Mouse (Mus musculus): ENCODE measurements around the gene Hcrt.

The Hcrt gene

DNA sequence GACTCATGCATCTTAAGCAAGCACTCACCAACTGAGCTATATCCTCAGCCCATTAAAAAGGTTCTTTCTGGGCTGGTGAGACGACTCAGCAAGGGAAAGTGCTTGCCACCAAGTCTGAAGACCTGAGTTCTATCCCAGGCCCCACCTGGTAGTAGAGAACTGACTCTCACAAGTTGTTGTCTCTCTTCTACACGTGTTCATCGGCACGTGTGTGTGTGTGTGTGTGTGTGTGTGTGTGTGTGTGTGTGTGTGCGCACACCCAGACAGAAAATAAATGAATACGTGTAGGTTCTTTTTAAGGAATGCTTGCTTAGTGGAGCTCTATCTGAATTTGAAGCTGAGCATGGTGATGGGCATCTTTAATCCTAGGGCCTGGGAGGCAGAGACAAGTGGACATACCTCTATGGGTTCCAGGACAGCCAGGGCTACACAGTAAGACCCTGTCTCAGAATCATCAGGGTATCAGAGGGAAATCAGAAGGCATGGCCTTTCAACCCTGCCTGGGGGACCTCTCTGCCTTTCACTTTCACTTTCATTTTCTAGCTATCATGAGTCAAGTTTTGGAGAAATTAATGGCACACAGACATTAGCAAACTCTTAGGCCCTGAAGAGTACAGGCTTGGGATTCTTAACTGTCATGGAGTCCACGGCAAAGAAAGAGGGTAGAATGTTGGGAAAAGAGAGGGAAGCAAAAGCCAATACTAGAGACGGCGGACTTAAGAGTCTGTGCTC is 27.4 kb downstream of the Hcrt start:
- no peak for DNase-seq

DNA sequence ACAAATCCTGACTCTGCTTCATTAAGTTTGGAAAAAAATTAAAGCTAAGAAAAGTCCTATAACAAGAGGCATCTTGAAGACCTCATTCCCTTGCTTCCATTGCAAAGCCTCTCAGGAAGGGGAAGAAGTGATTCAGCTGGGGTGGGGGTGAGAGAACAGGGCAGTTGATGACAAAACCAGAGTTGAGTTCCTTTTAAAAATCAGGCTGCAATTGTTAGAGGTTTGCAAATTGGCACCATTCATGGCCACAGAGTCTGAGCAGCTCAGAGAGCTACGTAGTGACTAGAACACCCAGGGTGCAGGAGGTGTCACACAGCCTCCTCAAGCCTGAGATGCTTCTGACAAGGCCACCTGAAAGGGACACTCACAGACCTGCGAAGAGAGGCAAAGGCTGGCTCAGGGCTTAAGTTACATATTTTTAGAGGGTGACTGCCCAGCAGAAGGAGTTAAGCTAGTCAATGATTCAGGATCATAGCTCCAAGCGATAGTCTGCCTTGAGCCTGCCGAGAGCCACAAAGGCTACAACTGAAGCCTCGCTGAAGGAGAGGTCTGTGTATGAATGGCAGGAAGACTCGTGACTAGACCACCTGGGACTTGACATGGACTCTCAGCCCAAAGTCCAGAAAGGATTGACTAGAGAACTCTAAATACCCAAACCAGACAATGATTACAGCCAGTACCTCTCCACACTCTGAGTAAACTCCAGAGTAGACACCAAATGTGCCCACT is 32.1 kb downstream of the Hcrt start:
- no peak for DNase-seq

- no peak for DNase-seq
These were observed 32.8 kb downstream of the Hcrt start for GRCm38 (mm10) chr11:100729976-100730375.

DNA sequence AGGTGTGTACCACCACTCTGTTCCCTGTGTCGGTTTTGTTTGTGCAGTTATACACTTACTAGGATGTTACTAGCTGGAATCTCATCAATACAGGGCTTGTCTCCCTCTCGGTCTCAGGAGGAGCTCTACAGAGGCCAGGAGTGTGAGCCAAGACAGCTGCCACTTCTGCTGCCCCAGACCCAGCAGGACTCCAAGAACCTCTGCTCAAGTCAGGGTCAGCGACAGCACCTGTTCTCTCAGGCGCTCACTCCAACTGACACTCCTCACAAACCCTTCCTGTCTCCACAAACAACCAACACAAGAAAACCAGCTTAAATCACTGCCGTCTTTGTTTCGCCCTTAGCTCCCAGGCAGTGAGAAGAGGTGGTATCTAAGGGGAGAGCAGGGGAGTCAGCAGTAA is 34.1 kb downstream of the Hcrt start:
- no peak for DNase-seq

DNA sequence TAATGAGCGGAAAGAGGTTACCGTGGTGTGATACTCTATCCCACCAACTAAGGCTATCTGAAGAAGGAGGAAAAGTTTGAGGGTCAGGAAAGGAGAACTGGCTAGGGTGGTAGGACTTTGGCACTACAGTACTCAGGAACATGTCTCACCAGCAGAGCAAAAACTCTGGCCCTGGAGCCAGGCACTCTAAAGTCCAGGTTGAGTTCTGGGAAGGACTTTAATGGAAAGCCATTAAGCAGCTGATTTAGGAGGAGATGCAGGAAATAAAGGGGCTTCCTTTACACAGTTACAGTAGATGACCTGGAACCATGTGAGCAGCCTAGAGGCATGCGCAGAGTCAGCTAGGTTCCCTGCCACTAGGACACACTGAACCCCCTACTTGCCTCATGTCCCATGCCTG is 35.5 kb downstream of the Hcrt start:
- no peak for DNase-seq

DNA sequence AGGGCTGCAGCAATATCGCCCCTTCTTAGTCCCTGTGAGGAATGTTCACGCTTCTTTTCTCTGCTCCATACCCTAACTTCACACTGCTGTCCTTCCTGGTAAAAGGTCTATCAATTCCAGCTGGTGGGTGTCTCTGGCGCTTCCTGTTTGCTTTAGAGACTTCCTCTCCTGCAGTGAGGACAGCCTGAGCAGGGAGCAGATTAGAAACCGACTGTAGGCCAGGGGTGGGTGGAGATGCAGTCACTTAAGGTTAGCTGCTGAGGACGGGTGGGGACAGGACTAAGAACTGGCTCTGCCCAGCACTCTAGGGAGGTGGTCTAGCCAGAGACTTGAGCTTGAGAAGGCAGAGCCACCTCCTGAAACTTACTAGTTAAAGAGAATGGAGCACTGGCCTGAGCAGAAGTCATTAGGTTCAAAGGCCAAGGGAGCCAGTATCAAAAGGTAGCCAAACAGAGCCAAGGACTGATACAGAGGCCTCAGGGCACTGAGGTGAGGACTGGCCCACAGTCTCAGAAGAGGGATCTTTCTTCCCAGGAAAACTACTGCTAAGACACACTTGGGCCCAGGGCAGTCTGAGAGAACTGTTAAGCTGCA is 37.7 kb downstream of the Hcrt start:
- DNase-seq, result no peak

- DNase-seq, result no peak
These were observed 40.2 kb downstream of the Hcrt start for GRCm38 (mm10) chr11:100722493-100723028.

DNA sequence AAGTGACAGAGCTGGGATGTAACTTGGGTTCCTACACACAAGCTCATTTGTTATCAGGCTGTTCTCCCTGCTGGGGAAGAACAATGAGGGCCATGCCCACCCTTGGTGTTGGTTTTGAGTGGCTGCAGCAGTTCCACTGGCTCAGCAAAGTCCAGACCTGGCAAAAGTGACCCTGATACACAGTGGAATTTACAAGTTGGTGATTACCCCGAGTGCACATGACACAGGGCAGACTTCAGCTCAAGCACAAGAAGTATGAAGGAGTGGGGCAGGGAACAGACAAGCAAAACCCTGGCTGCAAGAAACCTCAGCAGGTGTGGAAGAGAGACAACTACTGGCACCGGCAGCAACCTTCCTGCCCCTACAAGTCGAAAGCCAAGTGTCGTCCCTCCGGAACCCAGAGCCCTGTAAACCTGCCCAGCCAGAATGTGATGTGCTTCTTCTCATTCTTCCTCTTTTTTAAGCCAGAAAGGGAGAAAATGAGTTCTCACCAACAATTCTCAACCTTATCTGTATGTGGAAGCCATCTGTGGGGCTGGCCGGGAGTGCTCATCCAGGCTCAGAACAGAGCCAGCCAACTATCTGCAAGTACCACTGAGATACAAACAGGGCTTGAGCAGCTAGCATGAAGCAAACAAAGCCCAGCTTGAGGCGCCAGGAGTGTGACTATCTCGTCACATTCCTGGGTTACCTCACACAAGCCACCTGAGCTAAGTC is 40.8 kb downstream of the Hcrt start:
- no peak for DNase-seq

- no peak for DNase-seq
These were observed 41.5 kb downstream of the Hcrt start for GRCm38 (mm10) chr11:100721254-100721653.

GRCm38 (mm10) chr11:100720345-100720744 is 42.4 kb downstream of the Hcrt start:
- DNase-seq, result no peak

- DNase-seq, result no peak
These were observed 42.8 kb downstream of the Hcrt start for GRCm38 (mm10) chr11:100719893-100720292.

DNA sequence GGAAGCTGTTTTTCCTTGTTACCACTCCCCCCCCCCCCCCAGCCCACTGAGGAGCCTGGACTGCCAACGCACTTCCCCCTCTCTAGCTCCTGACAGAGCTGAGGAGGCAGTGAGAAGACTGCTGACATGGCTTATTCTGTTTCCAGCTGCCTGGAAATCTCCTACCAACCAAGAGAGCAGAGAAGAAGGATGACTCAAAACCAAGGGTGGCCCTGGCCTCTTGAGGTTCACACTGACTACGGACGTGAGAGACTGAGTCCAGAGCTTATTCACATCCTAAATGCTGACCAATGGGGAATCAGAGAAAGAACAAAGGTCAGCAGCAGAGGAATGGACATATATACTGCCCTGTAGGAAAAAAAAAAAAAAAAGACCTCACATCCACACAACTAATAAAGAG is 43.4 kb downstream of the Hcrt start:
- DNase-seq, result no peak

GRCm38 (mm10) chr11:100718866-100719265 is 43.9 kb downstream of the Hcrt start:
- DNase-seq, result no peak

DNA sequence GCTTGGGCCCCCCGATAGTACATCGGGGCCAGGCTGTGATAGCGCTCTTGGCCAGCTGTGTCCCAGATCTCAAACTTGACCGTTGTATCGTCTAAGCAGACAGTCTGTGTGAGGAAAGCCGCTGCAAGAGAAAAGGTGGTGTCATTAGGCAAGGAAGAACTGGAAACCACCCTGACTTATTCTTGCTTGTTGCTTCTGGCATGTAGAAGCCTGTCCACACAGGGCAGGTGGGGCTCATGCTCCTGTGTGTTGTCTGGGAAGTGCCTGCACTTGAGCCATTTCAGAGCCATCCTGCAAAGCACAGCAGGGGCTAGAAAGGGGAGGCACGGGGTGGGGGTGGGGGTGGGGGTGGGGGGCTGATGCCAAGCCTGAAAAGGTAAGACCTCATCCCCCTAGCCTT is 44.3 kb downstream of the Hcrt start:
- DNase-seq, result no peak

GRCm38 (mm10) chr11:100716649-100717048 is 46.1 kb downstream of the Hcrt start:
- DNase-seq, result no peak

- no peak for DNase-seq
These were observed 47.8 kb downstream of the Hcrt start for GRCm38 (mm10) chr11:100714948-100715347.

- DNase-seq, result peak; percentile 69 to 72
These were observed 48.2 kb downstream of the Hcrt start for GRCm38 (mm10) chr11:100714534-100714915.

GRCm38 (mm10) chr11:100713735-100714533 is 48.8 kb downstream of the Hcrt start, which contains the start of gene Hspb9:
Hspb9 (plus strand) TSS chr11:100713850.
- peak; percentile 88 to 92 for DNase-seq

DNA sequence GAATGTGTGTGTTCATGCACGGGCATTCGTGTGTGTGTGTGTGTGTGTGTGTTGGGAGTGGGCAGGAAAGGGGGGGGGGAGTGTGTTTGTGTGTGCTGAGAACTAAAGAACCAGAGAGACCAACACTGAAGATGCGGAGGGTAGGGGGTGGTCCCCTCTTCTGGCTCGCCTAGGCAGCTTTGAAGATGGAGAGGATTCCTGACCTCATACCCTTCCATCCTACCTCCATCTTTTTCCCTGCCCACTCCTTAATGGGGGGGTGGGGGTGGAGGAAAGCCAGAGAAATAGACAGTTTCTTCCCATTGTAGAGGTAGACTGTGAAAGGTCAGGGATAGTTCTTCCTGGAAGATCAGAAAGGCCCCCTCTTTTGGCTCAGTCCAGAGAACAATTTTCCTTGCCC is 49.6 kb downstream of the Hcrt start:
- no peak for DNase-seq

DNA sequence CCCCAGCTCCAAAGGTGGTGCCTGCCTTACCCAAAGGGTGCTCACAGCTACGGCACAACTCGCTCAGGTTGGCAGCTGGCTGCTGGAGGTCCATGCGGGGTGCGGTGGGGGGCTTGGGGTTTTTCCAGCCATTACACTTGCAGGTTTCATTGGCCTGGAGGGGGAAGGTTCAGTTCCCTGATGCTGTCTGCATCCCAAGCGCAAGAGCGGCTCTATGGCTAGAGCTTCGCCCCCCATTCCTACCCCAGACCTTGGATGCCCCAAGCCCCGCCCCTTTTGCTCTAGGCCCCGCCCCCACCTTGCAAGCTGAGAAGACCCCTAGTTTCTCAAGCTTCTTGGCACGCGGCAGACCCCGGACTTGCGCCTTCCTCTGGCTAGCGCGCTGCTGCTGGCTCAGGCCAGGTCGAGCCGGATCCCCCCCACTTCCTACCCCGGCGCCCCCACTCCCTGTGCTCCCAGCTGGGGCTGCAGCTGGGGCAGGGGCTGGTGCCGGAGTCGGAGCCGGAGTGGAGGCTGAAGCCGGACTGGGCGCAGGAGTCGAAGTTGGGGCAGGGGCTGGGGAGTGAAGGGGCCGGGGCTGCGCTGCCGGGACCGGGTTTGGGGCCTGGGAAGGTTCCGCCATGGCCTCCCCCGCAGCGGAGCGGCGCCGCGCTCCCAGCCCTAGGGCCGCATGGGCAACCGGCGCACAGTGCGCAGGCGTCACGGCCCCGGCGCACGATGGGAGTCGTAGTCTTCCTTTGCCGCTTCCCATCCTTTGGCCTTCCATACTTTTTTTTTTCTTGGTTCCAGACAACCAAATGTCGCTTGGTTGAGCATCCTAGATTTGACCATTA is 50.7 kb downstream of the Hcrt start, which contains the start of gene Kat2a:
TSS of gene Kat2a (minus strand) at position 683 of the 833 bp plus-strand sequence.
- peak; percentile 74 to 82 for DNase-seq
